Mouse (Mus musculus) lung, postnatal 0 days (tissue): ENCODE results near the gene Fhit.

Experiments used
- CTCF ChIP-seq: IDR thresholded peaks from 2 replicates; pipeline ENCODE4 v1.5.1; 2016; ENCODE audit warnings: antibody characterized with exemption, mild to moderate bottlenecking
- EP300 ChIP-seq: IDR thresholded peaks from 2 replicates; pipeline ENCODE4 v1.6.1; 2016; ENCODE audit warnings: antibody characterized with exemption, mild to moderate bottlenecking, control low read depth

- TF ChIP-seq CTCF (no peak), EP300 (no peak)
Measured at GRCm38 (mm10) chr14:9651417-9651816, 1510.4 kb downstream of the Fhit start.
